Mouse (Mus musculus) CD4-positive, CD25-positive, alpha-beta regulatory T cell, adult 9 weeks (primary cell): ENCODE data around the gene Gm10401. TPM values are rescaled to one million over a fixed set of nuclear protein-coding genes. Genes with fewer than 3 reads are reported as not detected.

ENCODE experiments used
- polyA plus RNA-seq: library from polyadenylated mRNA; unstranded; fragments of 100-300 nt; shearing (Covaris generic); gene quantifications from one replicate; pipeline ENCODE4 v1.2.1, GENCODE M21; 2017

The Gm10401 gene
- 4.1 TPM for polyA plus RNA-seq

GRCm38 (mm10) chr5:115098195-115098594 lies at the start of gene Gm10401:
TSS of gene Gm10401 (minus strand) at chr5:115098295.

GRCm38 (mm10) chr5:115134234-115135165 lies 36.4 kb upstream of the Gm10401 start, which contains the start of gene Unc119b:
TSS of gene Unc119b (minus strand) at chr5:115134975.

GRCm38 (mm10) chr5:115118961-115119570 lies 21.0 kb upstream of the Gm10401 start, which contains the start of gene Acads:
TSS of gene Acads (minus strand) at chr5:115119346.

Other genes with a start within 250 kb of the Gm10401 start
- gene 4930519G04Rik, start 244.6 kb downstream of the Gm10401 start, polyA plus RNA-seq: not detected
- gene Gm9936, start 239.6 kb downstream of the Gm10401 start, polyA plus RNA-seq: not detected
- 20.9 TPM for gene Oasl2, start 201.4 kb downstream of the Gm10401 start, polyA plus RNA-seq
- gene Oasl1, start 175.1 kb downstream of the Gm10401 start, polyA plus RNA-seq: 11.6 TPM
- 56.6 TPM for gene 2210016L21Rik, start 156.1 kb downstream of the Gm10401 start, polyA plus RNA-seq
- 0.21 TPM for gene Hnf1a, start 127.2 kb downstream of the Gm10401 start, polyA plus RNA-seq
- gene Sppl3, start 87.2 kb downstream of the Gm10401 start, polyA plus RNA-seq: 3.4 TPM
- gene Acads, start 21.1 kb upstream of the Gm10401 start, polyA plus RNA-seq: 43.3 TPM
- 26.6 TPM for gene Unc119b, start 36.7 kb upstream of the Gm10401 start, polyA plus RNA-seq
- gene Mlec, start 59.9 kb upstream of the Gm10401 start, polyA plus RNA-seq: 42.7 TPM
- gene Cabp1, start 96.1 kb upstream of the Gm10401 start, polyA plus RNA-seq: 0.37 TPM
- 84.8 TPM for gene Pop5, start 137.5 kb upstream of the Gm10401 start, polyA plus RNA-seq
- 16.4 TPM for gene Rnf10, start 174.6 kb upstream of the Gm10401 start, polyA plus RNA-seq
- 50.7 TPM for gene Coq5, start 181.4 kb upstream of the Gm10401 start, polyA plus RNA-seq
- 581 TPM for gene Dynll1, start 202.7 kb upstream of the Gm10401 start, polyA plus RNA-seq
- gene Srsf9, start 228.9 kb upstream of the Gm10401 start, polyA plus RNA-seq: 11.6 TPM
- 18.8 TPM for gene Gatc, start 242.9 kb upstream of the Gm10401 start, polyA plus RNA-seq
- gene Triap1, start 242.9 kb upstream of the Gm10401 start, polyA plus RNA-seq: 67.5 TPM